Mouse (Mus musculus): ENCODE results near the gene Zfhx3.
A peak's percentile ranks its signal among the peaks of the same experiment; 100 is the strongest.

Gene Zfhx3

GRCm38 (mm10) chr8:108741651-108742050 lies 799.2 kb downstream of the Zfhx3 start:
- DNase-seq (ENCODE audit: low read depth, low spot score), result no peak

- DNase-seq (ENCODE audit: low read depth, low spot score), result no peak
These were observed 800.0 kb downstream of the Zfhx3 start for GRCm38 (mm10) chr8:108742465-108742864.

GRCm38 (mm10) chr8:108743238-108743637 lies 800.8 kb downstream of the Zfhx3 start:
- DNase-seq (ENCODE audit: low read depth, low spot score), result no peak

- no peak for DNase-seq (ENCODE audit: low read depth, low spot score)
These were observed 803.1 kb downstream of the Zfhx3 start for GRCm38 (mm10) chr8:108745551-108745950.

GRCm38 (mm10) chr8:108748095-108748494 lies 805.7 kb downstream of the Zfhx3 start:
- DNase-seq (ENCODE audit: low read depth, low spot score), result no peak

- peak; percentile 52 for DNase-seq (ENCODE audit: low read depth, low spot score)
These were observed 806.5 kb downstream of the Zfhx3 start for GRCm38 (mm10) chr8:108748851-108749376.

- no peak for DNase-seq (ENCODE audit: low read depth, low spot score)
These were observed 808.4 kb downstream of the Zfhx3 start for GRCm38 (mm10) chr8:108750806-108751205.

GRCm38 (mm10) chr8:108754556-108754955 lies 812.1 kb downstream of the Zfhx3 start:
- no peak for DNase-seq (ENCODE audit: low read depth, low spot score)

GRCm38 (mm10) chr8:108755400-108756325 lies 813.2 kb downstream of the Zfhx3 start:
- DNase-seq (ENCODE audit: low read depth, low spot score), result peak; percentile 54

GRCm38 (mm10) chr8:108759511-108760330 lies 817.3 kb downstream of the Zfhx3 start:
- DNase-seq (ENCODE audit: low read depth, low spot score), result peak; percentile 62

GRCm38 (mm10) chr8:108760745-108761144 lies 818.3 kb downstream of the Zfhx3 start:
- no peak for DNase-seq (ENCODE audit: low read depth, low spot score)

- no peak for DNase-seq (ENCODE audit: low read depth, low spot score)
These were observed 820.1 kb downstream of the Zfhx3 start for GRCm38 (mm10) chr8:108762567-108762966.

GRCm38 (mm10) chr8:108764403-108765194 lies 822.2 kb downstream of the Zfhx3 start:
- no peak for DNase-seq (ENCODE audit: low read depth, low spot score)

- DNase-seq (ENCODE audit: low read depth, low spot score), result no peak
These were observed 823.7 kb downstream of the Zfhx3 start for GRCm38 (mm10) chr8:108766102-108766501.

GRCm38 (mm10) chr8:108768051-108768450 lies 825.6 kb downstream of the Zfhx3 start:
- no peak for DNase-seq (ENCODE audit: low read depth, low spot score)

GRCm38 (mm10) chr8:108770334-108770733 lies 827.9 kb downstream of the Zfhx3 start:
- no peak for DNase-seq (ENCODE audit: low read depth, low spot score)

- no peak for DNase-seq (ENCODE audit: low read depth, low spot score)
These were observed 831.0 kb downstream of the Zfhx3 start for GRCm38 (mm10) chr8:108773436-108773835.

GRCm38 (mm10) chr8:108778063-108778462 lies 835.6 kb downstream of the Zfhx3 start:
- no peak for DNase-seq (ENCODE audit: low read depth, low spot score)

GRCm38 (mm10) chr8:108778551-108778950 lies 836.1 kb downstream of the Zfhx3 start:
- DNase-seq (ENCODE audit: low read depth, low spot score), result no peak

GRCm38 (mm10) chr8:108780766-108781165 lies 838.3 kb downstream of the Zfhx3 start:
- no peak for DNase-seq (ENCODE audit: low read depth, low spot score)

- DNase-seq (ENCODE audit: low read depth, low spot score), result peak; percentile 29
These were observed 838.7 kb downstream of the Zfhx3 start for GRCm38 (mm10) chr8:108781192-108781591.

Measured in brain, adult 2 months (tissue).